ENCODE assay signal across 33 mouse cellular contexts in genomic region chr11:101326147-101326546, GRCm38 (mm10). TPM values are rescaled to one million over a fixed set of nuclear protein-coding genes. Genes with fewer than 3 reads are reported as not detected.
"Had no signal": no experiment of that assay in that cellular context is flagged by ENCODE, and none has a peak within 500 bp of the region (broad histone marks: within the 10 kb centered on the region; RNA-seq: fewer than 3 reads in every experiment).

No protein-coding gene starts in this region.

- H3K9me3 ChIP-seq: heart, embryonic 13.5 days; heart, embryonic 15.5 days; hindbrain, embryonic 10.5 days; hindbrain, embryonic 12.5 days; intestine, embryonic 15.5 days; liver, embryonic 13.5 days; liver, embryonic 15.5 days had no signal

- H3K27ac ChIP-seq: gastrocnemius, adult 2 months; heart, adult 2 months; heart, embryonic 13.5 days; heart, embryonic 15.5 days; hindbrain, embryonic 10.5 days; hindbrain, embryonic 12.5 days; hindbrain, embryonic 14.5 days; intestine, embryonic 15.5 days; left cerebral cortex, adult 2 months; liver, embryonic 13.5 days; liver, embryonic 15.5 days had no signal

- H3K27me3 ChIP-seq: heart, embryonic 13.5 days; heart, embryonic 15.5 days; hindbrain, embryonic 12.5 days; intestine, embryonic 15.5 days; liver, embryonic 13.5 days; liver, embryonic 15.5 days had no signal

- DNase-seq: gastrocnemius, adult 2 months; gastrocnemius, postnatal 10 days; gastrocnemius, postnatal 25 days; heart, adult 2 months; heart, postnatal 14 days; heart, postnatal 4 days; kidney, adult 18-20 months; kidney, adult 8-10 months; kidney, postnatal 10 days; kidney, postnatal 25 days; kidney, postnatal 4 days; liver; liver, embryonic 13.5 days had no signal

- H3K4me1 ChIP-seq: hindbrain, embryonic 12.5 days; liver, embryonic 13.5 days; liver, embryonic 15.5 days had no signal

- H3K9ac ChIP-seq: heart, embryonic 13.5 days; heart, embryonic 15.5 days; hindbrain, embryonic 12.5 days; hindbrain, embryonic 14.5 days; intestine, embryonic 15.5 days; liver, embryonic 13.5 days; liver, embryonic 15.5 days had no signal

- H3K4me3 ChIP-seq: gastrocnemius, adult 2 months; heart, adult 2 months; heart, embryonic 13.5 days; heart, embryonic 15.5 days; hindbrain, embryonic 10.5 days; hindbrain, embryonic 12.5 days; intestine, embryonic 15.5 days; layer of hippocampus, adult 2 months; left cerebral cortex, adult 2 months; liver, embryonic 13.5 days; liver, embryonic 15.5 days had no signal

RNA-seq across cellular contexts. Expression of gene Aoc3, which starts 4.3 kb away (rescaled TPM):
- total RNA-seq: granulocyte monocyte progenitor cell, adult 5-6 weeks had no signal
- polyA plus RNA-seq: hindbrain, embryonic 10.5 days; hindbrain, embryonic 12.5 days; inflammation-experienced regulatory T-cells, adult 6 months; limb, embryonic 11.5 days; liver, embryonic 11.5 days had no signal

RNA-seq across cellular contexts. Expression of gene G6pc, which starts 41.2 kb away (rescaled TPM):
- total RNA-seq: gastrocnemius, adult 2 months; gastrocnemius, postnatal 25 days; granulocyte monocyte progenitor cell, adult 5-6 weeks; heart, adult 2 months; heart, postnatal 14 days; heart, postnatal 4 days; layer of hippocampus, adult 2 months; layer of hippocampus, postnatal 10 days; layer of hippocampus, postnatal 25 days; left cerebral cortex, adult 2 months; left cerebral cortex, postnatal 14 days; left cerebral cortex, postnatal 36 days had no signal
- polyA plus RNA-seq: heart, adult 2 months; heart, embryonic 11.5 days; heart, embryonic 13.5 days; heart, embryonic 15.5 days; hindbrain, embryonic 10.5 days; hindbrain, embryonic 12.5 days; hindbrain, embryonic 14.5 days; hindbrain, embryonic 16.5 days; inflammation-experienced regulatory T-cells, adult 6 months; limb, embryonic 11.5 days; limb, embryonic 14.5 days; liver, embryonic 11.5 days; liver, embryonic 13.5 days; liver, embryonic 15.5 days had no signal
